ENCODE assay signal across 14 mouse cellular contexts in genomic region chr2:24490564-24490963, GRCm38 (mm10). TPM values are rescaled to one million over a fixed set of nuclear protein-coding genes. Genes with fewer than 3 reads are reported as not detected.
A peak's percentile ranks its signal among the peaks of the same experiment; 100 is the strongest.
DNase-seq lines count a peak whose midpoint lies in the region; ATAC-seq and TF ChIP-seq lines count a peak whose summit lies in the region.
"Had no signal": no experiment of that assay in that cellular context is flagged by ENCODE, and none has a peak within 500 bp of the region (broad histone marks: within the 10 kb centered on the region; RNA-seq: fewer than 3 reads in every experiment).

No protein-coding gene starts in this region.

- peak; percentile 44 for TF ChIP-seq CTCF in liver, embryonic 14.5 days (IDR thresholded peaks at IDR 0.05; ENCODE audit: low read depth)
- TF ChIP-seq CTCF in cortical plate, adult 2 months (IDR thresholded peaks at IDR 0.05; ENCODE audit: extremely low read depth, insufficient read depth, low read length), result peak; percentile 33; the same call in 1 of the 2 replicates

- no peak for TF ChIP-seq POLR2A in cortical plate, adult 2 months (IDR thresholded peaks at IDR 0.05; ENCODE audit: extremely low read depth, insufficient read depth, low read length)

- H3K4me1 ChIP-seq in liver, embryonic 14.5 days (replicated peaks; ENCODE audit: control insufficient read depth in 2 of 2, insufficient read depth in 2 of 2, low read length in 1 of 2), result no peaks in the 10 kb centered on the region
- no peaks in the 10 kb centered on the region for H3K4me1 ChIP-seq in liver, embryonic 12.5 days
- no peaks in the 10 kb centered on the region for H3K4me1 ChIP-seq in cortical plate, adult 2 months (ENCODE audit: control insufficient read depth, insufficient read depth, low read length)

- peak; percentile 8 to 9 for DNase-seq in adrenal gland, postnatal 36 days
- no peak for DNase-seq in adrenal gland, adult 18-20 months (ENCODE audit: low spot score in 2 of 2)
- no peak for DNase-seq in liver, embryonic 14.5 days (ENCODE audit: low read depth in 3 of 3, low spot score in 3 of 3)
- peak; percentile 63 for DNase-seq in retina, embryonic 14.5 days (ENCODE audit: low spot score)
- DNase-seq in spleen, adult 18-20 months, result no peak
- DNase-seq in spleen, postnatal 36 days (ENCODE audit: low spot score in 2 of 2), result no peak
- DNase-seq: adrenal gland, adult 8-10 months; cerebellum, postnatal 25 days; heart, postnatal 4 days had no signal

- H3K4me2 ChIP-seq in liver, embryonic 14.5 days (ENCODE audit: low read depth), result no peak overlapping the region
- H3K4me2 ChIP-seq in liver, embryonic 12.5 days, result no peak overlapping the region

- H3K4me3 ChIP-seq in liver, embryonic 14.5 days (ENCODE audit: insufficient read depth in 1 of 2, low read depth in 2 of 2, low read length in 2 of 2), result no peak overlapping the region
- no peak overlapping the region for H3K4me3 ChIP-seq in liver, embryonic 12.5 days
- no peak overlapping the region for H3K4me3 ChIP-seq in cortical plate, adult 2 months (ENCODE audit: insufficient read depth, low read length)

- TF ChIP-seq EP300 in liver, embryonic 14.5 days (IDR thresholded peaks at IDR 0.05; ENCODE audit: low read depth), result no peak

- H3K27ac ChIP-seq in liver, embryonic 14.5 days, result no peak overlapping the region
- no peak overlapping the region for H3K27ac ChIP-seq in liver, embryonic 12.5 days
- no peak overlapping the region for H3K27ac ChIP-seq in cortical plate, adult 2 months (ENCODE audit: insufficient read depth, low read length)

- WGBS in liver, embryonic 14.5 days (ENCODE audit: insufficient replicate concordance), result 30% methylated on average over 6 of the region's 6 CpGs
- WGBS in liver, embryonic 12.5 days (ENCODE audit: insufficient replicate concordance), result 32% methylated on average over 6 of the region's 6 CpGs

- H3K9me3 ChIP-seq in liver, embryonic 14.5 days (ENCODE audit: control insufficient read depth, low read length), result no peaks in the 10 kb centered on the region
- no peaks in the 10 kb centered on the region for H3K9me3 ChIP-seq in liver, embryonic 12.5 days (replicated peaks)

- no peaks in the 10 kb centered on the region for H3K36me3 ChIP-seq in liver, embryonic 14.5 days (replicated peaks; ENCODE audit: control insufficient read depth, insufficient read depth, low read depth)
- no peaks in the 10 kb centered on the region for H3K36me3 ChIP-seq in liver, embryonic 12.5 days

- no peaks in the 10 kb centered on the region; the same call in 1 of the 2 replicates for H3K27me3 ChIP-seq in liver, embryonic 14.5 days (ENCODE audit: control insufficient read depth, insufficient read depth, low read length)
- H3K27me3 ChIP-seq in liver, embryonic 12.5 days (replicated peaks), result no peaks in the 10 kb centered on the region

- ATAC-seq in liver, embryonic 14.5 days (ENCODE audit: insufficient read depth), result no peak
- no peak for ATAC-seq in liver, embryonic 12.5 days

- no peak overlapping the region for H3K9ac ChIP-seq in liver, embryonic 14.5 days (replicated peaks)
- H3K9ac ChIP-seq in liver, embryonic 12.5 days, result no peak overlapping the region

RNA-seq across cellular contexts. Expression of gene Pax8, which starts 15.2 kb away (rescaled TPM):
- total RNA-seq in adrenal gland, postnatal 36 days (2021), result not detected
- total RNA-seq in adrenal gland, adult 18-20 months (2021), result not detected
- polyA plus RNA-seq in liver, embryonic 14.5 days (2012; rRNA removed), result 0.03 TPM in 2 replicates
- not detected in 2 replicates for polyA plus RNA-seq in liver, embryonic 14.5 days (2014; fragmentation: Nextera tagmentation; extraction: Ambion mirVana)
- not detected in 2 replicates for polyA plus RNA-seq in liver, embryonic 12.5 days (2016; fragmentation: Nextera tagmentation; extraction: Ambion mirVana)
- polyA plus RNA-seq in cortical plate, adult 2 months (2012; rRNA removed), result not detected in 2 replicates
- total RNA-seq: adrenal gland, adult 8-10 months; heart, postnatal 4 days; left cerebral cortex, adult 18-20 months had no signal
- polyA plus RNA-seq: C2C12; frontal cortex, adult 2 months had no signal

Comparison
In these comparisons a context has a peak if more than half of its experiments do, and no peak if none do; other contexts are left out.
1. DNase-seq: peak in adrenal gland, postnatal 36 days (2 of 2) and retina, embryonic 14.5 days (single experiment); none in adrenal gland, adult 18-20 months (0 of 2), liver, embryonic 14.5 days (0 of 3), spleen, adult 18-20 months (0 of 2) and spleen, postnatal 36 days (0 of 2).